Mouse (Mus musculus): Measurements from ENCODE around the gene S1pr1. TPM values are rescaled to one million over a fixed set of nuclear protein-coding genes. Genes with fewer than 3 reads are reported as not detected.
A peak's percentile ranks its signal among the peaks of the same experiment; 100 is the strongest.

Gene S1pr1
- polyA plus RNA-seq, 1 experiment from 2014 or later, result 18.8 TPM

DNA sequence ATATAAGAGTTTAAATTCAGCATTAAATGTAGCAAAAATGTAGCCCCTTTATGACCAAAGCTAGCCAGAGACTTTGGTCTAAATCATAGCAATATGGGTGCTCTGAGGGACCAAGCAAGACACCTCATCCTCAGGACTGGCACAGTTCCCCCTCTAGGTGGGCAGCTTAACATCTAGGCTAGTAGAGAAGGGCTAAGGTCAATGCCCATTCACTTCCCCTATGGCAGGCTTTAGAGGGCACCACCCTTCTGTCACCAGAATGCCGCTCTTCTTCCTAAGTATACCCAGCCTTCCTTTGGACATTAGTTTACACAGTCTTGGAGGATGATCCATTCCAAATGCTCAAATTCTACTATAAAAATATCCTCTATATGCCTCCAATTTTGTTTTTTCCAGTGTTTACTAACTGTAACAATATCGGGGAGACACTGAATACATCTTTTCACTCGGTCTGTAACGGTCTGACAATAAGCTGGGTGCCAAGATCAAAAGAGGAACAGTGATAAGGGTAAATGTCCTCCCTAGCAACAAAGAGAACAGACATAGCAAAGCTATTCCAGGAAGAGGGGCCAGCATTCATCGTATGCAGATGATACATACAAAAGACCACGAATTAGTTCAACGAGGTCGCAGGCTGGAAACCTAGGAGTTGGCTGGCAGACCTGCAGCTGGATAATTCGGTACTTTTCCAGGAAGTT, 41.8 kb downstream of the S1pr1 start:
- no peaks in the 10 kb centered on the region for H3K27me3 ChIP-seq (ENCODE audit: control insufficient read depth, insufficient read depth, low read length)
- 45% methylated on average over 9 of the region's 9 CpGs for WGBS
- peak overlapping the region; percentile 40 for H3K4me2 ChIP-seq (ENCODE audit: low read depth, low read length)
- H3K27ac ChIP-seq (ENCODE audit: low read length), result no peak overlapping the region
- no peak overlapping the region; the same call in 1 of the 2 replicates for H3K4me3 ChIP-seq (replicated peaks; ENCODE audit: low read length)
- peaks cover 4% of the 10 kb centered on the region; the same call in 1 of the 2 replicates for H3K4me1 ChIP-seq (ENCODE audit: control insufficient read depth, insufficient read depth, low read length)
- H3K9ac ChIP-seq (ENCODE audit: low read length), result 0 out of 2 replicates have a peak overlapping the region, but pooled peaks have one; percentile 2
- H3K9me3 ChIP-seq (replicated peaks; ENCODE audit: control insufficient read depth, low read length), result no peaks in the 10 kb centered on the region
- H3K36me3 ChIP-seq (ENCODE audit: control insufficient read depth, insufficient read depth, low read length), result no peaks in the 10 kb centered on the region
- no peak for ATAC-seq (ENCODE audit: insufficient read depth, low FRiP score)

DNA sequence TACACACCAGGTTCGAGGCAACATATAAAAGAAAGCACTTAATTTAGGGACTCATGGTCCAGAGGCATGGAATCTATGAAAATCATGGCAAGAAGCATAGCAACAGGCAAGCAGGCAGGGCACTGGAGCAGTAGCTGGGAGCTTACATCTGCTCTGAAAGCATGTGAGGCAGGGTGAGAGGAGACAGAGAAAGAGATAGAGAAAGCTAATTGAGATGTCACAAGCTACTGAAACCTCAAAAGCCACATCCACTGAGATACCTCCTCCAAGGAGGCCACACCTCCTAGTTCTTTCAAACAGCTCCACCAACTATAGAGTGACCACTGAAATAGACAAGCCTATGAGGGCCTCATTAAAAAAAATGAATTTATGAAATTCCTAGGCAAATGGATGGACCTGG, 45.6 kb downstream of the S1pr1 start:
- Histone ChIP-seq H3K9ac (ENCODE audit: low read length) (no peak overlapping the region), H3K4me3 (replicated peaks; ENCODE audit: low read length) (no peak overlapping the region), H3K36me3 (ENCODE audit: control insufficient read depth, insufficient read depth, low read length) (no peaks in the 10 kb centered on the region), H3K27ac (ENCODE audit: low read length) (no peak overlapping the region), H3K27me3 (ENCODE audit: control insufficient read depth, insufficient read depth, low read length) (no peaks in the 10 kb centered on the region), H3K9me3 (replicated peaks; ENCODE audit: control insufficient read depth, low read length) (no peaks in the 10 kb centered on the region), H3K4me1 (ENCODE audit: control insufficient read depth, insufficient read depth, low read length) (peaks cover 4% of the 10 kb centered on the region; the same call in 1 of the 2 replicates), H3K4me2 (ENCODE audit: low read depth, low read length) (no peak overlapping the region)
- WGBS, result 69% methylated on average over 1 of the region's 1 CpGs
- ATAC-seq (ENCODE audit: insufficient read depth, low FRiP score), result no peak

DNA sequence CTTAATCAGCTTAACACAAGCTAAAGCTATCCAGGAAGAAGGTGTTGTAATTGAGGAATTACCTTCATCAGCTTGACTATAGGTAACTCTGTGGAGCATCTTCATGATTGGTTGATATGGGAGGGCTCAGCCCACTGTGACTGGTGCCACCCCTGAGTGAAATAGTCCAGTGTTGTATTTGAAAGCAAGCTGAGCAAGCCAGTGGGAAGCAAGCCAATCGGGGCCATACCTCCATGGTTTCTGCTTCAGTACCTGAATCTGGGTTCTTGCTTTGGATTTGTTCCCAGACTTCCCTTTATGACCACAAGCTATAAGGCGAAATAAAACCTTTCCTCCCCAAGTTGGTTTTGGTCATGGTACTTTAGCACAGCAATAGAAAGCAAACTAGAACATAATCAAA, 47.7 kb downstream of the S1pr1 start:
- WGBS, result 75% methylated on average over 2 of the region's 2 CpGs
- Histone ChIP-seq H3K36me3 (ENCODE audit: control insufficient read depth, insufficient read depth, low read length) (no peaks in the 10 kb centered on the region), H3K4me2 (ENCODE audit: low read depth, low read length) (no peak overlapping the region), H3K27ac (ENCODE audit: low read length) (no peak overlapping the region), H3K4me1 (ENCODE audit: control insufficient read depth, insufficient read depth, low read length) (no peaks in the 10 kb centered on the region), H3K9me3 (replicated peaks; ENCODE audit: control insufficient read depth, low read length) (no peaks in the 10 kb centered on the region), H3K4me3 (replicated peaks; ENCODE audit: low read length) (no peak overlapping the region), H3K9ac (ENCODE audit: low read length) (no peak overlapping the region), H3K27me3 (ENCODE audit: control insufficient read depth, insufficient read depth, low read length) (no peaks in the 10 kb centered on the region)
- ATAC-seq (ENCODE audit: insufficient read depth, low FRiP score), result no peak

DNA sequence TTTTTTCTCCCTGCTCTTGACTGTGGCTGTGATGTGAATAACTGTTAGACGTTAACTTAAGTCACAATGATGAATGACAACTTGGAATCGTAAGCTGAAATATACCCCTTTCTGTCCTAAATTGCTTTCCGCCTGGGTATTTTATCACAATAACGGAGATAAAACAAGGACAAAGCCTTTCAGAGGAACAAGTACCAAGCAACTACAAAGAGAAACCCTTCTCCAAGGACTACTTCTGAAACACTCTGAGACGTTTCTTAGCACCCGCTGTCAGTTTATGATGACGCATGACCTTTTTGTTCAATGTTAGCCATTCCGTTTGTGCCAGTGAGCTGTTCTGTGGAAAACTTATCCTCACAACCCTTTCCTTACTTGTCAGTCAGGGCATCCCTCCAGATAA, 48.3 kb downstream of the S1pr1 start:
- ATAC-seq (ENCODE audit: insufficient read depth, low FRiP score), result no peak
- Histone ChIP-seq H3K27me3 (ENCODE audit: control insufficient read depth, insufficient read depth, low read length) (no peaks in the 10 kb centered on the region), H3K9me3 (replicated peaks; ENCODE audit: control insufficient read depth, low read length) (no peaks in the 10 kb centered on the region), H3K27ac (ENCODE audit: low read length) (no peak overlapping the region), H3K36me3 (ENCODE audit: control insufficient read depth, insufficient read depth, low read length) (no peaks in the 10 kb centered on the region), H3K4me3 (replicated peaks; ENCODE audit: low read length) (no peak overlapping the region), H3K4me1 (ENCODE audit: control insufficient read depth, insufficient read depth, low read length) (no peaks in the 10 kb centered on the region), H3K9ac (ENCODE audit: low read length) (no peak overlapping the region), H3K4me2 (ENCODE audit: low read depth, low read length) (no peak overlapping the region)
- WGBS, result 43% methylated on average over 8 of the region's 8 CpGs

DNA sequence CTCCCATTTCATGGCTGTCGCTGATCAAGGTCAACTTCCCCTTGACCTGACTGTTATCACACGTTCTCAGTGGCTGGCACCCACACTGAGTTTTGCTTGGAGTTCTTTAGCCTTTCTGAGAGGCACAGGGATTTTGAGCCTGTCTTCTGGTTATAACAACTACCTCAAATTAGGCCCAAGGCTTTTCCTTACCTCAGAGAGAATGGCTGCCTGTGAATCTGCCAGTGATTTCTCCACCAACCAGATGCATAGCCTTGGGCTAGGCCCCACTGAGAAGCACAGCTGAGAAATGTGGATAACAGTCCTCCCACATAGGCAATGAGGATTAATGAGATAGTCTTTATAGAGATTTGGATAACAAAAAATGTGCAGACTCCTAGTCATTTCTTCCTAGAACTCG, 50.4 kb downstream of the S1pr1 start:
- H3K27ac ChIP-seq (ENCODE audit: low read length), result no peak overlapping the region
- H3K4me2 ChIP-seq (ENCODE audit: low read depth, low read length), result no peak overlapping the region
- no peaks in the 10 kb centered on the region for H3K36me3 ChIP-seq (ENCODE audit: control insufficient read depth, insufficient read depth, low read length)
- H3K4me3 ChIP-seq (replicated peaks; ENCODE audit: low read length), result no peak overlapping the region
- no peak for ATAC-seq (ENCODE audit: insufficient read depth, low FRiP score)
- WGBS, result 57% methylated on average over 3 of the region's 3 CpGs
- H3K27me3 ChIP-seq (ENCODE audit: control insufficient read depth, insufficient read depth, low read length), result no peaks in the 10 kb centered on the region
- no peaks in the 10 kb centered on the region for H3K4me1 ChIP-seq (ENCODE audit: control insufficient read depth, insufficient read depth, low read length)
- no peak overlapping the region for H3K9ac ChIP-seq (ENCODE audit: low read length)
- no peaks in the 10 kb centered on the region for H3K9me3 ChIP-seq (replicated peaks; ENCODE audit: control insufficient read depth, low read length)

DNA sequence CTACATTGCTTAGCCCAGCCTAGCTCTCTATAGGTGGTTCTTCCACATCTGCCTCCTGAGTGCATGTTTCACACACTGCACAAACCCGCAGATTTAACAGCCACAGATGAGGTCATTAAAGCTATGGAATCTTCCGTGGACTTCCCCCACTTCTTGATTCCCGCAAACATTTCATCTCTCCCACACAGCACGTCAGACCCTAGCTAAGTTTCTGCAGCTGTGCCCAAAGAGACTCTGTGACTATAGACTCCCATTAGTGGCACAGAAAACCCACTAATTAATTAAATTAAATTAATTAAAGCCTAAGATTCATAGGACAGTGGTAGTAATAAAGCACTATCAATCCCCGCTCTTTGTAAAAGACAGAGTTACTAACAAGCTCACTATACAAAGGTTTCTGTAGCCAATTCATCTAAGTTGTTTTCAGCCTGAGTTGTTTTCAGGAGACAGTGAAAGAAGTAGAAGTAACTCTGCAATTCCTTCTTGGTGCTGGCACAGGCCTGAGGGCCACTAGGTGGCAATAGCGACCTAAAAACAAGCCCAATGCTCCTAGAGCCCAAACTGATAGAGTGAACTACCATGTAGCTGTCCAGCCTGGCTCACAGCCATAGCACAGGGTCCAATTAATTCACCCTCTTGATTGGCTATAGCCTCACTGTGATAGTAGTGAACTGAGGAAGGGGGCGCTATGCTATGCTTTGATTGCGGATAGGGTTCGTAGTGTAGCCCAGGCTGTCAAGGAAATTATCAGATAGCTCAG, 54.0 kb downstream of the S1pr1 start:
- Histone ChIP-seq H3K36me3 (ENCODE audit: control insufficient read depth, insufficient read depth, low read length) (no peaks in the 10 kb centered on the region), H3K4me3 (replicated peaks; ENCODE audit: low read length) (no peak overlapping the region), H3K27ac (ENCODE audit: low read length) (no peak overlapping the region), H3K27me3 (ENCODE audit: control insufficient read depth, insufficient read depth, low read length) (no peaks in the 10 kb centered on the region), H3K4me1 (ENCODE audit: control insufficient read depth, insufficient read depth, low read length) (no peaks in the 10 kb centered on the region), H3K4me2 (ENCODE audit: low read depth, low read length) (no peak overlapping the region), H3K9me3 (replicated peaks; ENCODE audit: control insufficient read depth, low read length) (no peaks in the 10 kb centered on the region), H3K9ac (ENCODE audit: low read length) (no peak overlapping the region)
- WGBS, result 45% methylated on average over 9 of the region's 9 CpGs
- ATAC-seq (ENCODE audit: insufficient read depth, low FRiP score), result peak; percentile 53; the same call in 1 of the 2 replicates

Other genes starting within 250 kb of the S1pr1 start
- gene Dph5, start 172.8 kb upstream of the S1pr1 start, polyA plus RNA-seq (2015; fragmentation: Nextera tagmentation; extraction: Ambion mirVana), result 28.8 and 31.9 TPM in 2 replicates

Data from stomach, embryonic 16.5 days (tissue).